Mouse (Mus musculus) hindlimb bud, embryonic 11.5 days (tissue): ENCODE results near the gene Fam122c.
A peak's percentile ranks its signal among the peaks of the same experiment; 100 is the strongest.

Experiments
- DNase-seq: peaks from one replicate; pipeline ENCODE4 v3.0.0-alpha.2; 2012; ENCODE audit warnings: low read depth, low spot score; ENCODE audit errors: extremely low spot score

Fam122c gene

DNA sequence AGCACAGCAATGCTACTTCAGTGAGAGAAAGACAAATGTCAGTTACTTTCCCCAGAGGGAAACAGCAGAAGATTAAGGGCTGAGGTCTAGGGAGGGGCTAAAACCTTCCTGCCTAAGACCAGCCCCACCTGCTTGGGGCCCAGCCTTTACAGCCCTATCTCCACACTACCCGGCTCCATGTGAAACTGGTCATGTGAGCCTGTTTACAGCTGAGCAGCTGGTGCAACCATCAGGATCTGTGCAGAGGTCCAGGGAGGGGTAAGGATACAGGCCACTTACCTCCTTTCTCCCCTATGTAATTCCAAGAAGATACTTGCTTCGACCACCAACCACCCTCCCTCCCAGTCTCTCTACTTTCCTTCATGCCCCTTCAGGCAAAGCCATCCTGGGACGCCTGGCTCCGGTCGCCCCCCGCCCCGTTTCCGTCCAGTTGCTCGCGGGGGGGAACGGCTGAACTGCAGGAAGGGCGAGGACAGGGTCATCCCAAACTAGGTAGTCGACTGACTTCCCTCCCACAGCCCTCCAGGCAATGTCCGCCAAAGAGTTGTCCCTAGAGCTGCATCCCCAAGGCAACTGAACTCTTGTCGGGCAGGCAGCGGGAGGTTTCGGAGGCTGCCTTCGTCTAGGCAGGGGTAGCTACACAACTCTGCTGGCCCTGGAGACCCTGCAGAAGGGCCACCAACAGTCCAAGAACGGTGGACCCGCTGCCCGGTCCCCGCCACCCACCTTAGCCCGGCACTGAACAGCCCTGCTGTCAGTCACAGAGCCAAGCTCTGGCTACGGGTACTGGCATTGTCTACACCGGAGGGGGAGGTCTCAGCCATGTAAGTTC lies 96.5 kb downstream of the Fam122c start:
- DNase-seq, result no peak

DNA sequence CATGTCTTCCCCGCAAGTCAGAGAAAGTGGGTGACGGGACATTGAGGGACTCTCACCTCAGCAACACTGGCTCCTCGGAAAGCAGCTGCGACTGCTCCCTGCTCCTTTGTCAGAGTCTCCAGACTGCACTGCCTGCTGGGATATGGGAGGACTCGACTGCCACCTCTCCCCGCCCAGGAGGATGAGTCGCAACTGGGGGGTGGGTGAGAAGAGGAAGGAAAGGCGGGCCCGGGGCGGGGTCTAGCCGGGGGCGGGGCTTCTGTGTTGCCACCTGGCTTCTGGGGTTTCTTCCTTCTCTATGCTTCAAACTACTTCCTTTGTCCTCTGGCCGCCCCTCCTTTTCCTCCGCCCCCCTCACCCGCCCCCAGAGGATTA lies 97.1 kb downstream of the Fam122c start, which contains the start of gene Mospd1:
Gene Mospd1, minus strand, starts transcription at position 137 of the 375 bp plus-strand sequence.
- DNase-seq, result peak; percentile 26
